Mouse (Mus musculus) spleen, postnatal 0 days (tissue): Measurements from ENCODE around the gene Zfp141. TPM values are rescaled to one million over a fixed set of nuclear protein-coding genes. Genes with fewer than 3 reads are reported as not detected.

Experiments used
- polyA plus RNA-seq: library from polyadenylated mRNA; unstranded; fragments of >200 nt; fragmentation: Nextera tagmentation; extraction: Ambion mirVana; gene quantifications from 2 replicates; pipeline ENCODE4 v1.2.1, GENCODE M21; 2015

The Zfp141 gene
- polyA plus RNA-seq: 4.5 and 5.5 TPM in 2 replicates

DNA sequence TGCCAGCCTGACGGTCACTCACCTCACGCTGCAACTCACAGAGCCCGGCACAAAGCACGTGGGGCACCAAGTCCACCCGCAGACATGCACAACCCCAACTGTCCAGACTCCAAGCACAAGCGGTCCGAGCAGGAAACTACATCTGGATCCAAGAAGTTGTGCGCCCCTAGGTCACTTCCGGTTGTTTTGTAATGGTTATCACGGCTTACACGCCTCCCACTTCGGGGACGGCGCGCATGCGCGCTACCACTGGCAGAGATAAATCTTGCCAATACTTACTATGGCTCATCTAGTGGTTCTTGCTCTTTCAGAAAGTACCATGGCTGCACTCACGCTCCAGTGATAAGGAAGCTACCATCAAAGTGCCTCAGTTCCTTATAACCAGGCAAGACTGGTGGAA, at the start of gene Zfp141:
Zfp141 (minus strand) TSS at position 153 of the 400 bp plus-strand sequence.

GRCm38 (mm10) chr7:42447850-42448249, 57.7 kb downstream of the Zfp141 start, which contains the start of gene 4933421I07Rik:
TSS of gene 4933421I07Rik (minus strand) at chr7:42448120.

Other genes with a start within 250 kb of the Zfp141 start
- gene Vmn2r61, start 245.7 kb downstream of the Zfp141 start, polyA plus RNA-seq: not detected in 2 replicates
- not detected in 2 replicates for gene 4933421I07Rik, start 57.6 kb downstream of the Zfp141 start, polyA plus RNA-seq
- not detected in 2 replicates for gene Gm21028, start 72.8 kb upstream of the Zfp141 start, polyA plus RNA-seq
- gene Zfp977, start 86.8 kb upstream of the Zfp141 start, polyA plus RNA-seq: 0.22 and 0.44 TPM in 2 replicates
- 0.78 and 1.2 TPM in 2 replicates for gene Zfp976, start 136.8 kb upstream of the Zfp141 start, polyA plus RNA-seq
- gene Zfp975, start 187.0 kb upstream of the Zfp141 start, polyA plus RNA-seq: 2.2 and 2.7 TPM in 2 replicates
- 0.05 TPM in 1 of 2 replicates, not detected in the other for gene Gm17067, start 221.3 kb upstream of the Zfp141 start, polyA plus RNA-seq